In genomic region chr19:43570831-43571790, GRCm38 (mm10) we compare ENCODE assay signal across 8 mouse cellular contexts. TPM values are rescaled to one million over a fixed set of nuclear protein-coding genes. Genes with fewer than 3 reads are reported as not detected.
DNase-seq lines count a peak whose midpoint lies in the region; ATAC-seq and TF ChIP-seq lines count a peak whose summit lies in the region.

No protein-coding gene starts in this region.

- ATAC-seq in G1E (ENCODE audit: extremely low read depth, insufficient number of reproducible peaks, low FRiP score, poor library complexity, severe bottlenecking) = no peak
- ATAC-seq in forebrain, embryonic 14.5 days = peak; percentile 93
- peak; percentile 86 for ATAC-seq in neural tube, embryonic 14.5 days (ENCODE audit: low read depth)

- peak; percentile 82 for TF ChIP-seq CTCF in G1E (IDR thresholded peaks at IDR 0.05; ENCODE audit: low read depth, low read length)
- TF ChIP-seq CTCF in testis, adult 2 months (IDR thresholded peaks at IDR 0.05; ENCODE audit: control insufficient read depth, insufficient read depth, insufficient replicate concordance, low read depth, low read length) = peak; percentile 94

- peaks cover 6% of the 10 kb centered on the region for H3K4me1 ChIP-seq in G1E (ENCODE audit: insufficient read depth, low read depth, low read length)
- peaks cover 3% of the 10 kb centered on the region; the same call in 1 of the 2 replicates for H3K4me1 ChIP-seq in forebrain, embryonic 14.5 days (ENCODE audit: control insufficient read depth, insufficient read depth, low read length)
- no peaks in the 10 kb centered on the region; the same call in 1 of the 2 replicates for H3K4me1 ChIP-seq in neural tube, embryonic 14.5 days (ENCODE audit: control insufficient read depth, insufficient read depth, low read length)
- H3K4me1 ChIP-seq in testis, adult 2 months (ENCODE audit: control insufficient read depth, insufficient read depth, low read length) = peaks cover 4% of the 10 kb centered on the region

- H3K36me3 ChIP-seq in G1E (replicated peaks) = no peaks in the 10 kb centered on the region
- no peaks in the 10 kb centered on the region for H3K36me3 ChIP-seq in forebrain, embryonic 14.5 days (ENCODE audit: control insufficient read depth, insufficient read depth, low read length)
- no peaks in the 10 kb centered on the region for H3K36me3 ChIP-seq in neural tube, embryonic 14.5 days (ENCODE audit: control insufficient read depth, insufficient read depth, low read length)
- H3K36me3 ChIP-seq in testis, adult 2 months (ENCODE audit: control insufficient read depth, insufficient read depth, low read length) = no peaks in the 10 kb centered on the region

- intact Hi-C loops in heart, postnatal 25 days (cut with DNase I) = loop anchor here (2.0 to 5.0 kb wide), 3 partner anchors 39 to 84 kb away; partner anchors contain the start of gene Nkx2-3

- H3K9me3 ChIP-seq in G1E (replicated peaks) = no peaks in the 10 kb centered on the region
- no peaks in the 10 kb centered on the region for H3K9me3 ChIP-seq in forebrain, embryonic 14.5 days (replicated peaks; ENCODE audit: control insufficient read depth, low read length)
- no peaks in the 10 kb centered on the region for H3K9me3 ChIP-seq in neural tube, embryonic 14.5 days (ENCODE audit: control insufficient read depth, low read length)

- peaks cover 9% of the 10 kb centered on the region for H3K27me3 ChIP-seq in G1E (ENCODE audit: insufficient read depth, low read length)
- H3K27me3 ChIP-seq in forebrain, embryonic 14.5 days (replicated peaks; ENCODE audit: control insufficient read depth, insufficient read depth, low read length) = peaks cover 34% of the 10 kb centered on the region
- peaks cover 6% of the 10 kb centered on the region; the same call in 1 of the 2 replicates for H3K27me3 ChIP-seq in neural tube, embryonic 14.5 days (ENCODE audit: control insufficient read depth, insufficient read depth, low read length)
- no peaks in the 10 kb centered on the region for H3K27me3 ChIP-seq in testis, adult 2 months (ENCODE audit: control insufficient read depth, insufficient read depth, low read length)

- H3K27ac ChIP-seq in forebrain, embryonic 14.5 days (ENCODE audit: low read depth, low read length) = no peak overlapping the region
- no peak overlapping the region for H3K27ac ChIP-seq in neural tube, embryonic 14.5 days (ENCODE audit: low read depth, low read length)
- H3K27ac ChIP-seq in testis, adult 2 months (ENCODE audit: control insufficient read depth, insufficient read depth, low read depth, low read length) = no peak overlapping the region

- peak overlapping the region; percentile 81 for H3K4me2 ChIP-seq in forebrain, embryonic 14.5 days (ENCODE audit: low read length)
- H3K4me2 ChIP-seq in neural tube, embryonic 14.5 days (ENCODE audit: low read depth, low read length) = peak overlapping the region; percentile 79

- no peak for TF ChIP-seq POLR2A in testis, adult 2 months (IDR thresholded peaks at IDR 0.05; ENCODE audit: control insufficient read depth, low read depth, low read length)

- H3K4me3 ChIP-seq in G1E (ENCODE audit: low read depth, low read length) = peak overlapping the region; percentile 25; the same call in 1 of the 2 replicates
- peak overlapping the region; percentile 37 for H3K4me3 ChIP-seq in forebrain, embryonic 14.5 days (ENCODE audit: low read depth, low read length)
- peak overlapping the region; percentile 42 for H3K4me3 ChIP-seq in neural tube, embryonic 14.5 days (ENCODE audit: low read depth, low read length)
- peak overlapping the region; percentile 79 for H3K4me3 ChIP-seq in testis, adult 2 months (ENCODE audit: control insufficient read depth, low read depth, low read length)

- DNase-seq in G1E (ENCODE audit: low spot score) = peak; percentile 30
- DNase-seq in cerebellum, adult 11 months = peak; percentile 40
- peak; percentile 94 for DNase-seq in forebrain, embryonic 14.5 days (ENCODE audit: low spot score)
- peak; percentile 42 for DNase-seq in heart, postnatal 25 days (ENCODE audit: low spot score)
- peak; percentile 61 for DNase-seq in layer of hippocampus, adult 11-12 months (ENCODE audit: low spot score)
- DNase-seq in lung, adult 18-20 months = peak; percentile 71 to 77

- H3K9ac ChIP-seq in forebrain, embryonic 14.5 days (ENCODE audit: low read length) = peak overlapping the region; percentile 54
- peak overlapping the region; percentile 46; the same call in 1 of the 2 replicates for H3K9ac ChIP-seq in neural tube, embryonic 14.5 days (replicated peaks; ENCODE audit: low read depth, low read length)

- WGBS in forebrain, embryonic 14.5 days = 12% methylated on average over 32 of the region's 32 CpGs
- 15% methylated on average over 32 of the region's 32 CpGs for WGBS in neural tube, embryonic 14.5 days

RNA-seq across cellular contexts. Expression of gene Nkx2-3, which starts 41.0 kb away (rescaled TPM):
- total RNA-seq in G1E (2014; fragmentation: Nextera tagmentation) (not detected in 2 replicates), G1E (2017) (0.05 and 0.12 TPM in 2 replicates)
- polyA plus RNA-seq in G1E (2012) = not detected in 2 replicates
- 4.1 and 4.6 TPM in 2 replicates for polyA plus RNA-seq in forebrain, embryonic 14.5 days (2014; fragmentation: Nextera tagmentation; extraction: Ambion mirVana)
- total RNA-seq in heart, postnatal 25 days (2021) = not detected
- polyA plus RNA-seq in neural tube, embryonic 14.5 days (2014; fragmentation: Nextera tagmentation; extraction: Ambion mirVana) = not detected in 2 replicates
- 0.06 TPM in 1 of 2 replicates, not detected in the other for polyA plus RNA-seq in testis, adult 2 months (2012; rRNA removed)

RNA-seq across cellular contexts. Expression of gene Got1, which starts 46.7 kb away (rescaled TPM):
- total RNA-seq in G1E (2014; fragmentation: Nextera tagmentation) (44.6 and 57.9 TPM in 2 replicates), G1E (2017) (50.8 and 60.3 TPM in 2 replicates)
- polyA plus RNA-seq in G1E (2012) = 9.8 and 12.7 TPM in 2 replicates
- 56.9 and 65.6 TPM in 2 replicates for polyA plus RNA-seq in forebrain, embryonic 14.5 days (2014; fragmentation: Nextera tagmentation; extraction: Ambion mirVana)
- 1,000 to 10,000 TPM in 1 of 2 experiments, 100 to 1,000 TPM in 1; 915 to 1,100 TPM for total RNA-seq in heart, postnatal 25 days (2021)
- polyA plus RNA-seq in neural tube, embryonic 14.5 days (2014; fragmentation: Nextera tagmentation; extraction: Ambion mirVana) = 81.8 and 99.5 TPM in 2 replicates
- polyA plus RNA-seq in testis, adult 2 months (2012; rRNA removed) = 13.4 and 14.2 TPM in 2 replicates

Comparison
In these comparisons a context has a peak if more than half of its experiments do, and no peak if none do; other contexts are left out.
1. DNase-seq: peak in every context shown above with its lines; median percentile 94 in forebrain, embryonic 14.5 days; 74 in lung, adult 18-20 months; 61 in layer of hippocampus, adult 11-12 months; 42 in heart, postnatal 25 days; 40 in cerebellum, adult 11 months; 30 in G1E.
2. H3K4me3 ChIP-seq: peak in every context shown above with its lines; median percentile 79 in testis, adult 2 months; 42 in neural tube, embryonic 14.5 days; 37 in forebrain, embryonic 14.5 days; 25 in G1E.